ENCODE assay signal across 9 mouse cellular contexts in genomic region chr4:148805161-148805810, GRCm38 (mm10). TPM values are rescaled to one million over a fixed set of nuclear protein-coding genes. Genes with fewer than 3 reads are reported as not detected.
DNase-seq lines count a peak whose midpoint lies in the region; TF ChIP-seq lines count a peak whose summit lies in the region.
"Had no signal": no experiment of that assay in that cellular context is flagged by ENCODE, and none has a peak within 500 bp of the region (broad histone marks: within the 10 kb centered on the region; RNA-seq: fewer than 3 reads in every experiment).

No protein-coding gene starts in this region.

- no peak for TF ChIP-seq POLR2A in thymus, adult 2 months (IDR thresholded peaks at IDR 0.05; ENCODE audit: control insufficient read depth, extremely low read depth, insufficient read depth, low read length, poor library complexity)

- TF ChIP-seq CTCF in thymus, adult 2 months (IDR thresholded peaks at IDR 0.05; ENCODE audit: borderline replicate concordance, control insufficient read depth, extremely low read depth, insufficient read depth, low read length, poor library complexity): no peak

- H3K27ac ChIP-seq in thymus, adult 2 months (ENCODE audit: control insufficient read depth, insufficient read depth, low read length): no peak overlapping the region
- H3K27ac ChIP-seq: macrophage had no signal

- no peaks in the 10 kb centered on the region for H3K4me1 ChIP-seq in thymus, adult 2 months (replicated peaks; ENCODE audit: control insufficient read depth, insufficient read depth, low read length)

- 3% methylated on average over 42 of the region's 42 CpGs for WGBS in thymus, adult 2 months

- DNase-seq in thymus, adult 2 months: no peak
- DNase-seq in thymus, postnatal 25 days: no peak
- peak; percentile 51 for DNase-seq in gastrocnemius, postnatal 10 days
- DNase-seq in kidney, adult 18-20 months: peak; percentile 61
- peak; percentile 49 for DNase-seq in lung, postnatal 10 days
- DNase-seq in left cerebral cortex, adult 11 months (ENCODE audit: low spot score): no peak
- DNase-seq in thymus, postnatal 4 days: no peak
- no peak for DNase-seq in right cerebral cortex, adult 18-20 months

- H3K27me3 ChIP-seq in thymus, adult 2 months (ENCODE audit: control insufficient read depth, insufficient read depth, low read length): peaks cover 18% of the 10 kb centered on the region

- H3K36me3 ChIP-seq in thymus, adult 2 months (ENCODE audit: control insufficient read depth, insufficient read depth, low read length): no peaks in the 10 kb centered on the region

- peak overlapping the region; percentile 8; the same call in 1 of the 2 replicates for H3K4me3 ChIP-seq in thymus, adult 2 months (ENCODE audit: control insufficient read depth, insufficient read depth, low read length)

RNA-seq across cellular contexts. Expression of gene Casz1, which starts 1.1 kb away (rescaled TPM):
- polyA plus RNA-seq in thymus, adult 2 months (2012; rRNA removed): 5.3 and 5.8 TPM in 2 replicates
- total RNA-seq in gastrocnemius, postnatal 10 days (2021): 10 to 100 TPM; 39.3 to 42.0 TPM

Comparison
In these comparisons a context has a peak if more than half of its experiments do, and no peak if none do; other contexts are left out.
1. DNase-seq: peak in gastrocnemius, postnatal 10 days (single experiment), kidney, adult 18-20 months (single experiment) and lung, postnatal 10 days (single experiment); none in thymus, adult 2 months (single experiment), thymus, postnatal 25 days (single experiment), left cerebral cortex, adult 11 months (single experiment), thymus, postnatal 4 days (single experiment) and right cerebral cortex, adult 18-20 months (single experiment).